10 mouse cellular contexts compared by ENCODE assay signal in the genomic region with DNA sequence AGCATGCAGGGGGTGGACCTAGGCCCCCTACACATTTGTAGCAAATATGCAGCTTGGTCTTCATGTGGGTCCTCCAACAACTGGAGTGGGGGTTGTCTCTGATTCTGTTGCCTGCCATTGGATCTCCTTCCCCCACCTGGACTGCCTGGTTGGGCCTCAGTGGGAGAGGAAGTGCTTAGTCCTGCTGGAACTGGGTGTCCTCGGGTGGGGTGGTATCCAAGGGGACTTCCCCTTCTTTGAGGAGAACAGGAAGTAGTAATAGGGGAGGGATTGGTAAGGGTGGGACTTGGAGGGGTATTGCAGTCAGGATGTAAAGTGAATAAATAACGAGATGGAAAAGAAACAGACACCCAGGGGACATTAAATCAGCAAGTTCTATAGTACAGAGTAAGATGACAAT. TPM values are rescaled to one million over a fixed set of nuclear protein-coding genes. Genes with fewer than 3 reads are reported as not detected.
"Had no signal": no experiment of that assay in that cellular context is flagged by ENCODE, and none has a peak within 500 bp of the region (broad histone marks: within the 10 kb centered on the region; RNA-seq: fewer than 3 reads in every experiment).

No protein-coding gene starts in this region.

- ATAC-seq: midbrain, embryonic 13.5 days; midbrain, embryonic 15.5 days had no signal

- DNase-seq: lung, embryonic 14.5 days; lung, postnatal 4 days; right cerebral cortex, postnatal 14 days; thymus, adult 18-20 months; thymus, postnatal 14 days; thymus, postnatal 36 days had no signal

RNA-seq across cellular contexts. Expression of a gene that starts 5.4 kb away (rescaled TPM):
- total RNA-seq: neutrophil, adult 5-6 weeks had no signal

RNA-seq across cellular contexts. Expression of a gene that starts 35.7 kb away (rescaled TPM):
- total RNA-seq: monocyte, adult 5-6 weeks; neutrophil, adult 5-6 weeks had no signal
